Mouse (Mus musculus) intestine, embryonic 14.5 days (tissue): ENCODE measurements around the gene Ccdc141. TPM values are rescaled to one million over a fixed set of nuclear protein-coding genes. Genes with fewer than 3 reads are reported as not detected.
A peak's percentile ranks its signal among the peaks of the same experiment; 100 is the strongest.

Experiments
- ATAC-seq: fragments of 200-750 bp; cut with Nextera tagmentation; replicated peaks from 2 replicates; pipeline ENCODE4 v1.8.0; 2017; ENCODE audit warnings: low read depth, moderate number of reproducible peaks, moderate TSS enrichment, moderate library complexity; ENCODE audit not compliant: low FRiP score, low TSS enrichment
- DNase-seq: peaks from one replicate; pipeline ENCODE4 v3.0.0-alpha.2; 2018; ENCODE audit warnings: low spot score
- H3K27ac ChIP-seq: fragments of 300-500 bp; sonication (generic); 2 replicates; pipeline ENCODE4 v1.5.1; 2014; ENCODE audit warnings: low read depth, mild to moderate bottlenecking, control low read depth
- H3K27me3 ChIP-seq: fragments of 300-500 bp; sonication (generic); replicated peaks from 2 replicates; pipeline ENCODE4 v1.6.1; 2014; ENCODE audit warnings: low read length, control low read depth; ENCODE audit not compliant: control insufficient read depth, insufficient read depth
- H3K36me3 ChIP-seq: fragments of 300-500 bp; sonication (generic); 2 replicates; pipeline ENCODE4 v1.6.1; 2014; ENCODE audit warnings: low read length, control low read depth; ENCODE audit not compliant: control insufficient read depth, insufficient read depth
- H3K4me1 ChIP-seq: fragments of 300-500 bp; sonication (generic); replicated peaks from 2 replicates; pipeline ENCODE4 v1.6.1; 2014; ENCODE audit warnings: low read length, control low read depth, mixed read lengths; ENCODE audit not compliant: control insufficient read depth, insufficient read depth
- H3K4me2 ChIP-seq: fragments of 300-500 bp; sonication (generic); 2 replicates; pipeline ENCODE4 v1.6.1; 2014; ENCODE audit warnings: low read length
- H3K4me3 ChIP-seq: fragments of 300-500 bp; sonication (generic); 2 replicates; pipeline ENCODE4 v1.5.1; 2014; ENCODE audit warnings: low read depth, low read length, control low read depth, mixed read lengths
- H3K9ac ChIP-seq: fragments of 300-500 bp; sonication (generic); 2 replicates; pipeline ENCODE4 v1.6.1; 2014; ENCODE audit warnings: mild to moderate bottlenecking, low read length
- H3K9me3 ChIP-seq: fragments of 300-500 bp; sonication (generic); 2 replicates; pipeline ENCODE4 v1.6.1; 2016; ENCODE audit warnings: low read length, control low read depth; ENCODE audit not compliant: control insufficient read depth
- WGBS: fragments of 180-500 bp; shearing (Covaris S2); extraction: QIAGEN DNeasy Blood & Tissue Kit; methylation state at CpG from one replicate; pipeline ENCODE4 v1.1.7; 2014; 5-methylcytosine and 5-hydroxymethylcytosine counted together
- polyA plus RNA-seq: library from polyadenylated mRNA; unstranded; fragments of >200 nt; fragmentation: Nextera tagmentation; extraction: Ambion mirVana; gene quantifications from 2 replicates; pipeline ENCODE4 v1.2.1, GENCODE M21; 2014

Gene Ccdc141
- polyA plus RNA-seq, 1 experiment from 2014 or later, result 7.4 TPM

DNA sequence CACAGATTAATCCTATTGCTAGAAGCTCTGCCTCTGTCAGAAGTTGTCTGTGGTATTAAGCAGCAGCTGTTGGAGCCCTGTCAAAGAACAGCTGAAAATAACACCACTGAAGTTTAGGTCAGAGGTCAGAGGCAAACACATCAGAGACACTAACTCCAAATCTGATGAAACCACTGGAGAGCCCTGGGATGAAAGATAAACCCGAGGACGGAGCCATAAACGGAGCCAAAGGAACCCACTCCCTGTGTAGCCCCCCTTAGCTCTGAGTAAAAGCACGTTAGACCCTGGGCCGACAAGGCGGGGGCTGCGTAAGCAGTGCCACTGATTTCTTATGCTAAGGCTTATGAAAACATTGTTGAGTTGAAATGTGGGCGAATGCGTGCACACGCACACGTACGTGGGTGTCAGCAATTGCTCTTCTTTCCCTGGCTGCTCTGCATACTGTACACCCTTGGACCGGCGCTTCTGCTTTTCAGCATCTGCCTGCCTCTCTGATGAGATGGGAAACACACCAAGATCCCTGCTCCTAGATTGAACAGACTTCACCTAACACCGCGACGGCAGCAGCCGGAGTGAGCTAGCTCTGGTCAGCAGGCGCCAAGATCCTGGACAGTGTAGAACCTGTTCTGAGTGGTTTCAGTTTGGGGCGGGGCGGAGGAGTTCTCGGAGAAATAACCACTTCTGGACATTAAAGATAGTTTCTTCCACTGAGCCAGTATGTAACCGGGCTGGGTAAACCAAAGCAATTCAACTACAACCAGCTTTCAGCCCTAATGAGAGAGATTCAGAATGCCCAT is 1.2 kb upstream of the Ccdc141 start:
- WGBS, result 20% methylated on average over 23 of the region's 23 CpGs
- peak; percentile 56 for ATAC-seq
- peaks cover 30% of the 10 kb centered on the region for H3K4me1 ChIP-seq
- no peak overlapping the region for H3K9ac ChIP-seq
- no peaks in the 10 kb centered on the region for H3K27me3 ChIP-seq
- no peaks in the 10 kb centered on the region for H3K9me3 ChIP-seq
- peak overlapping the region; percentile 92 for H3K4me2 ChIP-seq
- H3K36me3 ChIP-seq, result no peaks in the 10 kb centered on the region
- peak overlapping the region; percentile 11; the same call in 1 of the 2 replicates for H3K4me3 ChIP-seq
- H3K27ac ChIP-seq, result peak overlapping the region; percentile 69
- no peak for DNase-seq

DNA sequence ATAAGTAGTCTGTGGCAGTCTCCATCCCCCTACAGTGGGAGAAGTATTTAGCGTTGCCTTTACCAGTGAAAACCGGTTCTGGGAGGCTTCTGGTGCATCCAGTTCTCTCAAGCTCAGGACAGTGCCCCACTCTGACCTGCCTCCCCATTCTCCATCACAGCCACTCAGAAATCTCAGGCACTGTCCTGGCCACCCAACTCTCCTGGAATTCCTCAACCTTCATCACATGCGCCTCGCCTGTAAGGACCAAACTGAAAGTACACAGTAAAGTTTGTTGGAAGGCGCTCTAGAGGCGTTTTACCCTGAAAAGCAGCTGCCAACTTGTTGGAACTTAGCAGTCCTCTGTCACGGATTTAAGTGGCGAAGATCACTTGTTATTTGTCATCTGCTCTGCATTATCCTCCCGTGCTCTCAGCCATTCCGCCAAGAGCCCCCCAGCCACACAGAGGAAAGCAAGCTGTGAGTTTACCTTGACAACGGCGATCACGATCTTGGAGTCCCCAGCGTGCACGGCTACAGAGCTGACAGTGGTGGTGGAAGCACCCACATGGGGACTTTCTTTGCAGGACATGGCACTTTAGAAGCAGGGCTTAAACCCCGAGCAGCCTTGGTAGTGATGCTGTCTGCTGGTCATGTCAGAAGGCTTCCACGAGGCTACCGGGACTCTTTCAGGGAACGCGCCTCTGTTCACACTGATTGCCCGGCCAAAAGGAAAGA is 362 bp downstream of the Ccdc141 start:
- H3K27me3 ChIP-seq, result no peaks in the 10 kb centered on the region
- peak overlapping the region; percentile 69 for H3K27ac ChIP-seq
- peak overlapping the region; percentile 57 for H3K9ac ChIP-seq
- peak overlapping the region; percentile 51 for H3K4me3 ChIP-seq
- DNase-seq (peak; percentile 82), ATAC-seq (peak; percentile 67)
- peak overlapping the region; percentile 92 for H3K4me2 ChIP-seq
- no peaks in the 10 kb centered on the region for H3K9me3 ChIP-seq
- 1% methylated on average over 21 of the region's 21 CpGs for WGBS
- H3K4me1 ChIP-seq, result peaks cover 30% of the 10 kb centered on the region
- no peaks in the 10 kb centered on the region for H3K36me3 ChIP-seq

DNA sequence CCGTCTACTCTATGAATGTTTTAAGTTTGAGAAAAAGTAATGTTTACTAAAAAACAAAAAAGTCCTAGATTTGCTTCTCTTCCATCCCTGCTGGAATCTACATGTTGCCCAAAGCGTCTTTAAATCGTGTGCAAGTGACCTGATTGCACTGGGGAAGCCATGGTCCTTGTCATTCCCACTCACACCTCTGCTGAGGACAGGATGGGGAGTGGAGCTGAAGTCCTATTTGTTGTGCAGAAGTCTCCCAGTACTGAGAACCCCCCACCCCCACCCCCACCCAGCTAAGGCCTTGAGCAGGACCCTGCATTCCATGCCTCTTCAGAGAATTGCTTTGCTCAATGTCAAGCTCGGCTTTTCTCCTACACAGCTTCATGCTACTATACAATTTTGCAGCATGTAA is 1.2 kb downstream of the Ccdc141 start:
- Histone ChIP-seq H3K9me3 (no peaks in the 10 kb centered on the region), H3K36me3 (no peaks in the 10 kb centered on the region), H3K27me3 (no peaks in the 10 kb centered on the region), H3K4me1 (peaks cover 29% of the 10 kb centered on the region), H3K4me3 (0 out of 2 replicates have a peak overlapping the region, but pooled peaks have one; percentile 51), H3K9ac (no peak overlapping the region), H3K4me2 (peak overlapping the region; percentile 92; the same call in 1 of the 2 replicates), H3K27ac (no peak overlapping the region)
- DNase-seq (no peak), ATAC-seq (no peak)
- 79% methylated on average over 4 of the region's 4 CpGs for WGBS

DNA sequence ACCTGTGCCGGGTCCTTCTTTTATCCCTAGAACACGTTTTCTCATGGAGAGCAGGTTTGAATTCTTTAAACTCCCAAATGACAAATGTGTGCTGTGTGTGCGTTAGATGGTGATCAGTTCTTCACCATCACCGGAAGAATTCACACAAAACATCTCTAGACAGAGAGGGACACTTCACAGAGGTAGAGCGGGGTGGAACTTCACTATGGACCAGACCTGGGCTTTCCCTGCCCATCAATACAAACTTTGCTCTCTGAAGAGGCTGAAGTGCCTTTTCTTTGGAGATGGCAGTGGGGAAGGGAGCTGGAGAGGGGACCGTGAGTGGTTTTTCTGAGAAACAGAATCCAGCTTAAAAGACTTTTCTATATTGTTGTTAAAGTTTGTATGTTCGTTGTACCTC is 1.7 kb downstream of the Ccdc141 start:
- Histone ChIP-seq H3K27ac (no peak overlapping the region), H3K9ac (no peak overlapping the region), H3K4me2 (no peak overlapping the region), H3K4me3 (no peak overlapping the region), H3K36me3 (no peaks in the 10 kb centered on the region), H3K4me1 (peaks cover 24% of the 10 kb centered on the region), H3K9me3 (no peaks in the 10 kb centered on the region), H3K27me3 (no peaks in the 10 kb centered on the region)
- ATAC-seq (no peak), DNase-seq (no peak)
- 89% methylated on average over 7 of the region's 7 CpGs for WGBS

DNA sequence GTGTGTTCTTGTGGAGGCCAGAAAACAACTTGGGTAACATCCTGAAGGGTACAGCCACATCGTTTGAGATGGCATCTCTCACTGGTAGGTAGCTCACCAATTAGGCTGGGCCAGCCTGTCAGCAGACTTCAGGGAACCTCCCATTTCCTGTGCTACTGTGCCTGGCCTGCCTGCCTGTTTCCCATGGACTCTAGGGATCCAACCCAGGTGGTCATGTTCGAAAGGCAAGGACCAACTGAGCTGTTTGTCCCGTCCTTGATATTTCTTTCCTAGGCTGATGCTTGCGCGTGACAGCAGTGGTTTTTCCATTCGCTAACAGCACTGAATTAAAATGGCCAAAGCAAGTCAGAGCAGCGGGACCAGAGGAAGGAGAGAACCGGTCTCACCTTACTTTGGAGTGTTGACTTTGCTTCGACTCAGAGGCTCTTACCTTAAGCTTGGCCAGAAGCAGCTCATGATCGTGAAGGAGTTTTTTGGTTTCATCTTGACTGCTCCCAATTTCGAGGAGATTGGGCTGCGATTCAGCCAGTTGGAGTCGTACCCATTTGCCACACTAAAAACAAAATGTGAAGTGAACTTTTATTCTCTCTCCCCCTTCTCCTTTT is 2.3 kb downstream of the Ccdc141 start:
- Histone ChIP-seq H3K4me3 (no peak overlapping the region), H3K9ac (no peak overlapping the region), H3K27ac (no peak overlapping the region), H3K9me3 (no peaks in the 10 kb centered on the region), H3K4me2 (no peak overlapping the region), H3K36me3 (no peaks in the 10 kb centered on the region), H3K4me1 (peaks cover 21% of the 10 kb centered on the region), H3K27me3 (no peaks in the 10 kb centered on the region)
- 87% methylated on average over 13 of the region's 13 CpGs for WGBS
- ATAC-seq (no peak), DNase-seq (no peak)

DNA sequence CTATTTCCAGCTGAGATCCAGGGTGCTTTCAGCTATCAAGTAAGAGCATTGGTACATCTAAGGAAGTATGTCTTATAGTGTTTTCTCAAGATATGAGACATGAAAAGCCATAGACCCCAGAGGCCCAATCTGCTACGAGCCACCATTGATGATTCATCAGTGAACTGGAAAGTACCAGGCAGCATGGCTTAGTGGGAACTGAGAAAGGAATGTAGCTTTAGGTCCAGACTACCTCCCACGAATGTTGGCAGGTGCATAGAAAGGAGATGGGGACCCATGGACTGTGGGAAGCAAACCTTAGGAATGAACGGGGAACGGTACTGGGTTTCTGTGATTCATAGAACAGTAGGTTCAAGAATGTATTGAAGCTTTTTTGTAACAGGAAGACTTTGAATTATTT is 4.1 kb downstream of the Ccdc141 start:
- no peak for ATAC-seq
- H3K36me3 ChIP-seq, result no peaks in the 10 kb centered on the region
- no peak overlapping the region for H3K27ac ChIP-seq
- no peak overlapping the region for H3K9ac ChIP-seq
- no peak for DNase-seq
- no peak overlapping the region for H3K4me2 ChIP-seq
- no peaks in the 10 kb centered on the region for H3K9me3 ChIP-seq
- no peaks in the 10 kb centered on the region for H3K27me3 ChIP-seq
- H3K4me1 ChIP-seq, result peaks cover 11% of the 10 kb centered on the region; the same call in 1 of the 2 replicates
- no peak overlapping the region for H3K4me3 ChIP-seq
- 75% methylated on average over 4 of the region's 4 CpGs for WGBS

DNA sequence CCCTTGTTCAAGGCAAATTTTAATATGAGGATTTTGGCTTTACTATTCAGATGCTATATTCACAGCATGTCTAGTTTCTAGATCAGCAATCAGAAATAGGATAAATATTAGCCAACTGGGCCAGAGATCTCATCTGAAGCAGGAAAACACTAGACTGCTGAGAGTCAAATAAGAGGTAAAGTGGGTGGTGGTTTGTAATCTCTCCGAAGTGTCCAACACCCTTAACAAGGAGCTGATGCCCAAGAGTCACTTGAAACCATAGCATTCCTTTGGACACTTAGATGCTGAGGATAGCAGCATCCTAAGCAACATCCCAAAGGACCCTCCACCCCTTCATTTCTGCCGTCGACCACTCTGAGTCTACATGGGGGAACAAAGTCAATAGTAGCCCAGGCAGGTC is 5.8 kb downstream of the Ccdc141 start:
- ATAC-seq (no peak), DNase-seq (no peak)
- Histone ChIP-seq H3K9ac (no peak overlapping the region), H3K4me1 (0 out of 2 replicates have a peak, but pooled peaks cover 4% of the 10 kb centered on the region), H3K9me3 (no peaks in the 10 kb centered on the region), H3K4me2 (no peak overlapping the region), H3K27me3 (no peaks in the 10 kb centered on the region), H3K4me3 (no peak overlapping the region), H3K27ac (no peak overlapping the region), H3K36me3 (no peaks in the 10 kb centered on the region)
- 90% methylated on average over 3 of the region's 3 CpGs for WGBS

DNA sequence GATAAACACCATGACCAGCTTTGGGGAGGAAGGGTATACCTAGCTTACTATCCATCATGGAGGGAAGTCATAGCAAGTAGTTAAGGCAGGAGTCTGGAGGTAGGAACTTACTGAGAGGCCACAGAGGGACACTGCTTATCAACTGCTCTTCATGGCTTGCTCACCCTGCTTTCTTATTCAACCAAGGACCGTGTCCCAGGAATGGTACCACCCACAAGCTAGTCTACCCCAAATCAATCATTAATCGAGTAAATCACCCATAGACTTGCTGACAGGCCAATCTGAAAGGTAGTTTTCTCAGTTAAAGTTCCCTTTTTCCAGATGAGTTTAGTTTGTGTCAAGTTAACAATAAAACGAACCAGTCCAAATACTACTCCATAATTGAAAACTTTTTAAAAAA is 7.1 kb downstream of the Ccdc141 start:
- WGBS, result 79% methylated on average over 3 of the region's 3 CpGs
- no peaks in the 10 kb centered on the region for H3K9me3 ChIP-seq
- H3K9ac ChIP-seq, result no peak overlapping the region
- no peak overlapping the region for H3K27ac ChIP-seq
- ATAC-seq (no peak), DNase-seq (no peak)
- H3K4me3 ChIP-seq, result no peak overlapping the region
- no peak overlapping the region for H3K4me2 ChIP-seq
- no peaks in the 10 kb centered on the region for H3K27me3 ChIP-seq
- H3K36me3 ChIP-seq, result no peaks in the 10 kb centered on the region
- no peaks in the 10 kb centered on the region for H3K4me1 ChIP-seq
